Mouse (Mus musculus) ES-CJ7 (cell line): ENCODE measurements around the gene Ube4a.
"Not testable (repeated sequence)": the region's sequence is repeated elsewhere in the genome, so short reads cannot be mapped to it uniquely, and the experiment has no call there.

Experiments used
- DNase-seq: peaks from one replicate; pipeline ENCODE4 v3.0.0; 2011; ENCODE audit warnings: low read depth, low spot score

Ube4a gene

GRCm38 (mm10) chr9:44981104-44981503 is 15.7 kb upstream of the Ube4a start:
- DNase-seq: no peak

GRCm38 (mm10) chr9:44980242-44980641 is 14.8 kb upstream of the Ube4a start, which contains the start of gene Cd3g:
TSS of gene Cd3g (minus strand) at chr9:44980431.
- no peak for DNase-seq

GRCm38 (mm10) chr9:44979806-44980205 is 14.4 kb upstream of the Ube4a start:
- DNase-seq: no peak

GRCm38 (mm10) chr9:44977813-44978212 is 12.4 kb upstream of the Ube4a start:
- DNase-seq: no peak

- no peak for DNase-seq
Measured at GRCm38 (mm10) chr9:44969450-44969849, 4.0 kb upstream of the Ube4a start.

- not testable (repeated sequence) for DNase-seq
Measured at GRCm38 (mm10) chr9:44967763-44968162, 2.4 kb upstream of the Ube4a start.

- DNase-seq: peak; percentile 91
Measured at GRCm38 (mm10) chr9:44966815-44967242, 1.4 kb upstream of the Ube4a start.

- DNase-seq: no peak
Measured at GRCm38 (mm10) chr9:44965833-44966466, 550 bp upstream of the Ube4a start.

GRCm38 (mm10) chr9:44954432-44954831 is 11.0 kb downstream of the Ube4a start:
- DNase-seq: no peak

GRCm38 (mm10) chr9:44947836-44948235 is 17.6 kb downstream of the Ube4a start:
- DNase-seq: no peak

- DNase-seq: no peak
Measured at GRCm38 (mm10) chr9:44946185-44946695, 19.2 kb downstream of the Ube4a start.

GRCm38 (mm10) chr9:44942421-44942820 is 23.0 kb downstream of the Ube4a start:
- DNase-seq: no peak

GRCm38 (mm10) chr9:44941756-44942155 is 23.6 kb downstream of the Ube4a start:
- no peak for DNase-seq

GRCm38 (mm10) chr9:44921543-44921942 is 43.9 kb downstream of the Ube4a start:
- no peak for DNase-seq

GRCm38 (mm10) chr9:44921123-44921468 is 44.3 kb downstream of the Ube4a start:
- peak; percentile 86 for DNase-seq

- peak; percentile 97 for DNase-seq
Measured at GRCm38 (mm10) chr9:44920374-44921122, 44.9 kb downstream of the Ube4a start, which contains the start of gene Atp5l. TSS of gene Atp5l (minus strand) at chr9:44920742.

GRCm38 (mm10) chr9:44919606-44920005 is 45.8 kb downstream of the Ube4a start:
- no peak for DNase-seq

GRCm38 (mm10) chr9:44916196-44916595 is 49.2 kb downstream of the Ube4a start:
- DNase-seq: peak; percentile 67

GRCm38 (mm10) chr9:44914706-44915105 is 50.7 kb downstream of the Ube4a start:
- DNase-seq: no peak

- no peak for DNase-seq
Measured at GRCm38 (mm10) chr9:44911365-44911764, 54.0 kb downstream of the Ube4a start.

- no peak for DNase-seq
Measured at GRCm38 (mm10) chr9:44905620-44906019, 59.8 kb downstream of the Ube4a start.

- no peak for DNase-seq
Measured at GRCm38 (mm10) chr9:44904964-44905363, 60.4 kb downstream of the Ube4a start.

- DNase-seq: no peak
Measured at GRCm38 (mm10) chr9:44903856-44904255, 61.5 kb downstream of the Ube4a start.
